Mouse (Mus musculus) kidney, postnatal 0 days (tissue): ENCODE data around the gene Mptx2. TPM values are rescaled to one million over a fixed set of nuclear protein-coding genes. Genes with fewer than 3 reads are reported as not detected.
A peak's percentile ranks its signal among the peaks of the same experiment; 100 is the strongest.

Source experiments
- ATAC-seq: fragments of 200-750 bp; cut with Nextera tagmentation; replicated peaks from 2 replicates; pipeline ENCODE4 v1.8.0; 2017; ENCODE audit warnings: low read depth, moderate number of reproducible peaks, moderate TSS enrichment, moderate library complexity; ENCODE audit not compliant: low FRiP score
- DNase-seq: peaks from one replicate; pipeline ENCODE4 v3.0.0-alpha.2; 2016; ENCODE audit warnings: low spot score
- H3K27ac ChIP-seq: fragments of 300-500 bp; sonication (generic); 2 replicates; pipeline ENCODE4 v1.5.1; 2014; ENCODE audit warnings: mild to moderate bottlenecking
- H3K27me3 ChIP-seq: fragments of 300-500 bp; sonication (generic); 2 replicates; pipeline ENCODE4 v1.6.1; 2014; ENCODE audit warnings: low read length, mixed read lengths; ENCODE audit not compliant: insufficient read depth
- H3K36me3 ChIP-seq: fragments of 300-500 bp; sonication (generic); 2 replicates; pipeline ENCODE4 v1.6.1; 2014; ENCODE audit warnings: low read length, mixed read lengths; ENCODE audit not compliant: insufficient read depth
- H3K4me1 ChIP-seq: fragments of 300-500 bp; sonication (generic); replicated peaks from 2 replicates; pipeline ENCODE4 v1.6.1; 2014; ENCODE audit warnings: antibody characterized with exemption, low read length, mixed read lengths; ENCODE audit not compliant: insufficient read depth
- H3K4me2 ChIP-seq: fragments of 300-500 bp; sonication (generic); 2 replicates; pipeline ENCODE4 v1.6.1; 2014; ENCODE audit warnings: mild to moderate bottlenecking, low read length, moderate library complexity, mixed read lengths
- H3K4me3 ChIP-seq: fragments of 300-500 bp; sonication (generic); replicated peaks from 2 replicates; pipeline ENCODE4 v1.5.1; 2014; ENCODE audit warnings: low read depth, low read length
- H3K9ac ChIP-seq: fragments of 300-500 bp; sonication (generic); 2 replicates; pipeline ENCODE4 v1.6.1; 2014; ENCODE audit warnings: low read depth, low read length
- H3K9me3 ChIP-seq: fragments of 300-500 bp; sonication (generic); replicated peaks from 2 replicates; pipeline ENCODE4 v1.6.1; 2016; ENCODE audit warnings: low read length, inconsistent platforms, mixed read lengths
- CTCF ChIP-seq: IDR thresholded peaks from 2 replicates; pipeline ENCODE4 v1.5.1; 2016; ENCODE audit warnings: antibody characterized with exemption, low read depth, mild to moderate bottlenecking, moderate library complexity
- WGBS: fragments of 180-500 bp; shearing (Covaris S2); extraction: QIAGEN DNeasy Blood & Tissue Kit; methylation state at CpG from one replicate; pipeline ENCODE4 v1.1.7; 2014; 5-methylcytosine and 5-hydroxymethylcytosine counted together
- polyA plus RNA-seq: library from polyadenylated mRNA; unstranded; fragments of >200 nt; fragmentation: Nextera tagmentation; extraction: Ambion mirVana; gene quantifications from 2 replicates; pipeline ENCODE4 v1.2.1, GENCODE M21; 2015

Gene Mptx2
- not detected in 2 replicates for polyA plus RNA-seq

DNA sequence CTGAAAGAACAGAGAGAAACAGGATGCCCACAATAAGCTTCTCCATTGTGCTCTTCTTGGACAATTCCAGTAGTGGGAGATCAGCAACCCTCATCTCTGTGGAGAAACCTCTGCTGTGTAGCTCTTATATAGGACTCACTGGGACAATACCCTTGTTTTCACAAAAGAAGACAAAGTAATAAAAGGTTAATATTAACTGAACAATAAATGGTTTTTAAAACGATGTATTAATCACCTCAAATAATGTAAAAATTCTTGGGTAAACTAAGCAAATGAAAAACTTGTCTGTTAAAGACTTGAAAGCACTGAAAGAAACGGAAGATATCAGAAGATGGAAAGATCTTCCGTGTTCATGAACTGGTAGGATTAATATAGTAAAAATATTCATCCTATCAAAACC, at the start of gene Mptx2:
Gene Mptx2 (minus strand): TSS at position 101 of the 400 bp plus-strand sequence.
- DNase-seq (no peak), ATAC-seq (no peak)
- Histone ChIP-seq H3K4me3 (no peak within 1 kb of the TSS), H3K4me1 (no peaks in the 10 kb centered on the region), H3K27ac (no peak within 1 kb of the TSS), H3K9me3 (no peaks in the 10 kb centered on the region), H3K36me3 (no peaks in the 10 kb centered on the region), H3K27me3 (no peaks in the 10 kb centered on the region), H3K9ac (no peak within 1 kb of the TSS), H3K4me2 (no peak within 1 kb of the TSS)
- 77% methylated on average over 3 of the region's 3 CpGs for WGBS
- TF ChIP-seq CTCF = no peak

DNA sequence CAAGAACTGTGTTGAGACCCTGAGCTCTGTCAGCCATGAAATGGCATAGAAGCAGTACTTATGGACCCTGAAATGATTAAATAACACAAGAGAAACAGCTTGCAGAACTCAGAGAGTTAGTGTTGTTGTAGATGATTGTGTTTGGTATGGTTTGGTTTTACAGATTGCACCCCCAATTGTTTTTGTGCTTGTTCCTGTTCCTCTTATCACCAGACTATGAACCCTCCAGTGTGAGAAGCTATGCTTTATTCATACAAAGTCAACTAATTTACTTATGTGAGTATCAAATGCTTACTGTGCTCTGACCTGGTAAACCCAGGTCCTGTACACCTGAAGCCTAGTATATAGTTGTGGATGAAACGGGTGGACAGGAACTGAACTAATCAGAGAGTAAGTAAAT, 49.0 kb upstream of the Mptx2 start:
- Histone ChIP-seq H3K36me3 (no peaks in the 10 kb centered on the region), H3K4me1 (no peaks in the 10 kb centered on the region), H3K9ac (no peak overlapping the region), H3K9me3 (no peaks in the 10 kb centered on the region), H3K27ac (no peak overlapping the region), H3K4me3 (no peak overlapping the region), H3K4me2 (no peak overlapping the region), H3K27me3 (no peaks in the 10 kb centered on the region)
- no peak for TF ChIP-seq CTCF
- ATAC-seq (no peak), DNase-seq (no peak)
- WGBS = 64% methylated on average over 1 of the region's 1 CpGs

DNA sequence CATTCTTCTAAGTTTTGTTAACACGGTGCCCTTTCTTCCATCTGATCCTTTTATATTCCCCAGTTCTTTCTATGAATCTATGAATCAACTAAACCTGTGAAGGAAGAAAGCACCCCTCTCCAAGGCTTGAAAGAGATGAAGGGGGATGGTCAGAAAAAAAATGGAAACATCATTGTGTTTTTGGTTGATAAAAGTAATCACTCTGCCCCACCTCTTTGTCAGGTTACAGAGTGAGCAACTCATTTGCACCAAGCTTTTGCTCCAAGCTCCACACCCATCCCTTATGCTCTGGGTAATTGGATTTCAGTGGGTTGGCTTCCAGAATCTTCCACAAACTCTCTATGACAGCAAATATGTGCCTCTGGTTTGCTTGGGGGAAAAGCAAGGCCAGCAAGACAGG, 47.8 kb upstream of the Mptx2 start:
- Histone ChIP-seq H3K4me3 (no peak overlapping the region), H3K27ac (no peak overlapping the region), H3K27me3 (no peaks in the 10 kb centered on the region), H3K4me2 (no peak overlapping the region), H3K36me3 (no peaks in the 10 kb centered on the region), H3K9ac (no peak overlapping the region), H3K4me1 (no peaks in the 10 kb centered on the region), H3K9me3 (no peaks in the 10 kb centered on the region)
- ATAC-seq (no peak), DNase-seq (no peak)
- 91% methylated on average over 1 of the region's 1 CpGs for WGBS
- TF ChIP-seq CTCF = no peak

DNA sequence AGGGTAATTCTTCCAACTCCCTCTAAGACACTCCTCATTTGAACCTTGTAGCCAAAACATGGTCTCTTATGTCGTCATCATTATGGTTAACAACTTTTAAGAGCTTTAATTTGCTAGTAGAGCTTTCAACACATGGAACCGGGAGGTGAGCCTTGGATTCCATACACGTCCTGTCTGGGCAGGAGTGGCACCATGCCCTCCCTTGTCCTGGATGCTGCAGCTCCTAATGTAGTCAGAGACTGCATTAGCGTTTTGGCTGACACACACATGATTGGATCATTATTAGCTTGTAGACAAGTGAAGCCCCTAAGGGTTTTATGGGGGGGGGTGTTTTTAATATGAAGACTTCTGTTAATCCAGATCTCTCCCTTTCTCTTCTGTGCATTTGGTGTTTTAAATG, 47.4 kb upstream of the Mptx2 start:
- TF ChIP-seq CTCF = no peak
- DNase-seq (no peak), ATAC-seq (no peak)
- Histone ChIP-seq H3K4me1 (no peaks in the 10 kb centered on the region), H3K4me2 (no peak overlapping the region), H3K9ac (no peak overlapping the region), H3K27me3 (no peaks in the 10 kb centered on the region), H3K9me3 (no peaks in the 10 kb centered on the region), H3K4me3 (no peak overlapping the region), H3K36me3 (no peaks in the 10 kb centered on the region), H3K27ac (no peak overlapping the region)
- 68% methylated on average over 4 of the region's 4 CpGs for WGBS

DNA sequence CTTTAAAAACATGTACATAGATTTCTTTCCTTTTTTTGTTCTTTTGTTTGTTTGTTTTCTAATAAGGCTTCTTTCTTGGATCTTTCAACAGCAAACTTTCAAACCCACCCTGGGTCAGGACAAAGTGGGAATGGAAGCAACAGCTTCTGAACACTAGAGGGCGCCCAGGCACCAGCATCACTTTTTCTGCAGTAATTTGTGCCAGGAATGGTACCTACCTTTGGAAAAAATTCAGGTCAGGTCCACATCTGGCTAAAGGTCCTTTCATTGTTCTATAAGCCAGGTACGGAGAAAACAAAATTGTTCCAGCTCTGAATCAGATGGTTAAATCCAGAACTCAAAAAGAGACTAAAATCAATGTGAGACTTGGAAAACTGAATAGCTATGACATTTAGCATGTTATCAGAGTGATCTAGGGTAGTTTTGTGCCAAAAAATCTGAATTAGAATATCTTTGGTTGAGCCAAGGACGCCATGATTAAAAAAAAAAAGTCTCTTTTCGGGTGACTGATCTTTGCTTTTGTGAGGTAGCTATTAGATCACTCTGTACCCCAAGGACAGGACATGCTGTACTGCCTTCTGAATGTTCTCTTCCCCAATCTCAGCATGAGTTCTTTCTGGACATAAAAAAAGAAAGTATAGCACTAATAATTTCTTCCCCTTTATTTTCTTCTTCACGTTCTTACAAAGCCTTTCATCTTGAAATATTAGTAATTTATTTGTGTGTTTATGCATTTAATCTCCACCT, 46.4 kb upstream of the Mptx2 start:
- H3K27me3 ChIP-seq = no peaks in the 10 kb centered on the region
- 28% methylated on average over 5 of the region's 5 CpGs for WGBS

DNA sequence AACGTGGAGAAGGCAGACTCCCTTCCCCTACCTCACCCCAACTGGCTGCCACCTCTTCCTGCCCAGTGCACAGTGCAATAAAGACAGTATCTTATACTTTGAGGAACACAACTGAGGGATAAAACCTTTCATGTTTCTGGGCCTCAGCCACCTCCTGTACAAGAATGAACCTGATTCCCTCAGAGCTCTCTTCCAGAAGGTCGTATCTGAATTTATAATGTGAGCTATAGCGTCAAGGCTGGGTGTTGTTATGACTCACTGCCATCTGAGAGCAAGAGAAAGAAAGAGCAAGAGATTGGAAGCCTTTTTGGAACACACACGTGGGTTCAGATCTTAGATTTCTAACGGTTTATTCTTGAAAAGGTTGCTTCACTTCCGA, 44.7 kb upstream of the Mptx2 start:
- Histone ChIP-seq H3K9ac (no peak overlapping the region), H3K4me2 (no peak overlapping the region), H3K9me3 (no peaks in the 10 kb centered on the region), H3K36me3 (no peaks in the 10 kb centered on the region), H3K27me3 (no peaks in the 10 kb centered on the region), H3K27ac (no peak overlapping the region), H3K4me3 (no peak overlapping the region), H3K4me1 (no peaks in the 10 kb centered on the region)
- WGBS = 66% methylated on average over 6 of the region's 6 CpGs
- DNase-seq (no peak), ATAC-seq (no peak)
- TF ChIP-seq CTCF = no peak

More for the DNA sequence above, 46.4 kb upstream of the Mptx2 start:
- Histone ChIP-seq H3K36me3 (no peaks in the 10 kb centered on the region), H3K9me3 (no peaks in the 10 kb centered on the region), H3K9ac (no peak overlapping the region), H3K4me1 (no peaks in the 10 kb centered on the region), H3K27ac (no peak overlapping the region), H3K4me3 (no peak overlapping the region), H3K4me2 (no peak overlapping the region)
- no peak for ATAC-seq
- peak; percentile 74 for TF ChIP-seq CTCF
- peak; percentile 47 for DNase-seq
